Mouse (Mus musculus): ENCODE measurements at regions not wholly inside any gene's neighbourhood (a gene's known extent, or its start where the extent isn't known, plus 50 kb on each side); places are given as distances from the start of the nearest gene placed in this dataset.
A peak's percentile ranks its signal among the peaks of the same experiment; 100 is the strongest.

- no peak for DNase-seq (ENCODE audit: low read depth, low spot score)
These were observed 57.5 kb upstream of the Igf1r start for GRCm38 (mm10) chr7:67895166-67895565.

GRCm38 (mm10) chr7:67892917-67893316 is 59.7 kb upstream of the Igf1r start:
- DNase-seq (ENCODE audit: low read depth, low spot score) = no peak

- no peak for DNase-seq (ENCODE audit: low read depth, low spot score)
These were observed 69.6 kb upstream of the Igf1r start for GRCm38 (mm10) chr7:67883040-67883439.

GRCm38 (mm10) chr7:67882606-67883005 is 70.0 kb upstream of the Igf1r start:
- no peak for DNase-seq (ENCODE audit: low read depth, low spot score)

- no peak for DNase-seq (ENCODE audit: low read depth, low spot score)
These were observed 74.4 kb upstream of the Igf1r start for GRCm38 (mm10) chr7:67878226-67878625.

- DNase-seq (ENCODE audit: low read depth, low spot score) = no peak
These were observed 75.0 kb upstream of the Igf1r start for GRCm38 (mm10) chr7:67877587-67877986.

- DNase-seq (ENCODE audit: low read depth, low spot score) = no peak
These were observed 94.8 kb upstream of the Synm start for GRCm38 (mm10) chr7:67854080-67855022.

GRCm38 (mm10) chr7:67852859-67853258 is 93.3 kb upstream of the Synm start:
- DNase-seq (ENCODE audit: low read depth, low spot score) = no peak

GRCm38 (mm10) chr7:67849509-67849862 is 89.9 kb upstream of the Synm start:
- no peak for DNase-seq (ENCODE audit: low read depth, low spot score)

GRCm38 (mm10) chr7:67848589-67849508 is 89.3 kb upstream of the Synm start:
- DNase-seq (ENCODE audit: low read depth, low spot score) = peak; percentile 32

- no peak for DNase-seq (ENCODE audit: low read depth, low spot score)
These were observed 87.3 kb upstream of the Synm start for GRCm38 (mm10) chr7:67846796-67847195.

GRCm38 (mm10) chr7:67836984-67837383 is 77.4 kb upstream of the Synm start:
- no peak for DNase-seq (ENCODE audit: low read depth, low spot score)

GRCm38 (mm10) chr7:67836117-67836949 is 76.8 kb upstream of the Synm start:
- DNase-seq (ENCODE audit: low read depth, low spot score) = no peak

GRCm38 (mm10) chr7:67831738-67832137 is 72.2 kb upstream of the Synm start:
- DNase-seq (ENCODE audit: low read depth, low spot score) = no peak

GRCm38 (mm10) chr7:67827386-67827785 is 67.8 kb upstream of the Synm start:
- no peak for DNase-seq (ENCODE audit: low read depth, low spot score)

GRCm38 (mm10) chr7:67826936-67827335 is 67.4 kb upstream of the Synm start:
- no peak for DNase-seq (ENCODE audit: low read depth, low spot score)

GRCm38 (mm10) chr7:67826368-67826767 is 66.8 kb upstream of the Synm start:
- DNase-seq (ENCODE audit: low read depth, low spot score) = no peak

- no peak for DNase-seq (ENCODE audit: low read depth, low spot score)
These were observed 66.2 kb upstream of the Synm start for GRCm38 (mm10) chr7:67825636-67826280.

- no peak for DNase-seq (ENCODE audit: low read depth, low spot score)
These were observed 64.6 kb upstream of the Synm start for GRCm38 (mm10) chr7:67823943-67824645.

- DNase-seq (ENCODE audit: low read depth, low spot score) = no peak
These were observed 60.0 kb upstream of the Synm start for GRCm38 (mm10) chr7:67819551-67819950.

Measured in retina, postnatal 7 days (tissue).